Mouse (Mus musculus) ES-E14 (cell line): Measurements from ENCODE around the gene Gnai2. TPM values are rescaled to one million over a fixed set of nuclear protein-coding genes. Genes with fewer than 3 reads are reported as not detected.

Source experiments
- DNase-seq: peaks from one replicate; pipeline ENCODE4 v3.0.0-alpha.2; 2013; ENCODE audit warnings: low read depth, low spot score
- H3K27ac ChIP-seq: 2 replicates; pipeline ENCODE4 v1.5.1; 2012; ENCODE audit warnings: low read depth, mild to moderate bottlenecking, low read length, moderate library complexity, mixed read lengths; ENCODE audit not compliant: poor library complexity, insufficient read depth, severe bottlenecking
- H3K36me3 ChIP-seq: 2 replicates; pipeline ENCODE4 v1.6.1; 2012; ENCODE audit warnings: mild to moderate bottlenecking, low read length, moderate library complexity, mixed read lengths; ENCODE audit not compliant: control insufficient read depth, poor library complexity, insufficient read depth, severe bottlenecking
- H3K4me1 ChIP-seq, 2 experiments: fragments of 150-350 bp in 1 of 2; sonication (generic) in 1 of 2; 2 replicates each; pipeline ENCODE4 v1.6.1; 2012; ENCODE audit warnings: low read length in 2 of 2, mild to moderate bottlenecking in 1 of 2, mixed read lengths in 1 of 2; ENCODE audit not compliant: control insufficient read depth in 2 of 2, insufficient read depth in 2 of 2, poor library complexity in 1 of 2
- H3K4me3 ChIP-seq, 2 experiments: fragments of 150-350 bp in 1 of 2; sonication (generic) in 1 of 2; 2 replicates each; pipeline ENCODE4 v1.5.1; 2012; ENCODE audit warnings: low read length in 2 of 2, low read depth in 1 of 2, mild to moderate bottlenecking in 1 of 2, mixed read lengths in 1 of 2; ENCODE audit not compliant: insufficient read depth in 1 of 2, poor library complexity in 1 of 2, severe bottlenecking in 1 of 2
- H3K9ac ChIP-seq: 2 replicates; pipeline ENCODE4 v1.6.1; 2012; ENCODE audit warnings: low read depth, mild to moderate bottlenecking, low read length, mixed read lengths; ENCODE audit not compliant: poor library complexity, insufficient read depth, severe bottlenecking
- H3K9me3 ChIP-seq: fragments of 150-350 bp; sonication (generic); 2 replicates; pipeline ENCODE4 v1.6.1; 2012; ENCODE audit warnings: low read depth, mild to moderate bottlenecking, low read length; ENCODE audit not compliant: control insufficient read depth, insufficient read depth
- CHD2 ChIP-seq: IDR thresholded peaks from 2 replicates; pipeline ENCODE4 v1.6.1; 2014; ENCODE audit warnings: mild to moderate bottlenecking, low read depth, low read length, inconsistent platforms
- HCFC1 ChIP-seq: IDR thresholded peaks from 2 replicates; pipeline ENCODE4 v1.6.1; 2012; ENCODE audit warnings: low read length, inconsistent platforms, borderline replicate concordance; ENCODE audit not compliant: insufficient read depth
- MAFK ChIP-seq: IDR thresholded peaks from 2 replicates; pipeline ENCODE4 v1.6.1; 2014; ENCODE audit warnings: mild to moderate bottlenecking, low read depth, low read length, inconsistent platforms; ENCODE audit not compliant: insufficient read depth
- ZC3H11A ChIP-seq: IDR thresholded peaks from 2 replicates; pipeline ENCODE4 v1.6.1; 2012; ENCODE audit warnings: low read depth, mild to moderate bottlenecking, inconsistent platforms, low read length, borderline replicate concordance
- ZNF384 ChIP-seq: IDR thresholded peaks from 2 replicates; pipeline ENCODE4 v1.6.1; 2012; ENCODE audit warnings: low read depth, low read length, inconsistent platforms
- in situ Hi-C, 2 experiments: fragments of 600-800 bp; cut with MboI; formaldehyde crosslinking; loops; one replicate each; pipeline ENCODE4 v1.15.1; 2025; ENCODE audit warnings: low sequenced_read_pairs in 2 of 2, inconsistent platforms in 1 of 2; ENCODE audit not compliant: unreplicated experiment in 2 of 2
- total RNA-seq: library from RNA; depleted of rRNA; stranded (reverse); fragments of 300-350 nt; gene quantifications from 2 replicates; pipeline ENCODE4 v1.2.3, GENCODE M21; 2012

The Gnai2 gene
- total RNA-seq, 1 experiment = 178 TPM

GRCm38 (mm10) chr9:107609433-107609830 lies 25.7 kb downstream of the Gnai2 start:
- TF ChIP-seq ZC3H11A (no peak), CHD2 (no peak), ZNF384 (no peak), HCFC1 (no peak), MAFK (no peak)
- Histone ChIP-seq H3K9me3 (no peaks in the 10 kb centered on the region), H3K4me3 (no peak overlapping the region), H3K9ac (no peak overlapping the region), H3K36me3 (no peaks in the 10 kb centered on the region), H3K27ac (no peak overlapping the region), H3K4me1 (peaks cover 6 to 48% of the 10 kb centered on the region in 2 experiments; a peak in 3 of 4 replicates)
- no peak for DNase-seq
- in situ Hi-C loops = no loop called here

DNA sequence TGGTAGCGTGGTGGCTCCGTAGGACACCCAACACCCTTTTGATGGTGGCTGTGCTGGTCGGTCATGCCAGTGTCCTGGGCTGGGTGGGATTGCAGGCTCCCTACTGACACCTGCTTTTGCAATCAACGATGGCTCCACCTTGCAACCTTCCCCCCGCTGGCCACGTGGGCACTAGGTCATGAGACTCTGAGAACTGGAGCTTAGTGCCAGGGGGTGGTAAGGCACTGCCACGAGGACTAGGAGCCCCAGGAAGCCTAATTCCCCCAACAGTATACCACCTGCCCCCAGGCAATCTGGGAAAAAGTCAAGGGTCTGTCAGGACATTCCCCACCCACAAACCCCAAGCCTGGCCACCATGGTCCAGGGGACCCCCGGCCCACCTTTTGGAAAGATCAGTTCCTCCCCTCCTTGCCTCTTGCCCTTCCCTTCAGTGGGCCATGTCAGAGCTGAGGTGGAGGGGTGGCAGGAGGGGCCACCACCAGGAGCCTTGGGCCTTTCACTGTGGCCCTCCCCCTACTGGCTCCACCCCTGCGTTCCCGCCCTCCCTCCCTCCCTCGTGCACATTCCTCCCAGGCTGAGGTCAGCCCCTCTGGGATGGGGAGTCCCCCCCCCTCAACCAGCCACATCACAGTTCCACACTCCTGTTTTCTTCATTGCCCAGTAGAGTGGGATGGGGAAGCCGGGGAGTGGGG lies 26.3 kb downstream of the Gnai2 start, which contains the start of gene Sema3b:
Sema3b (minus strand) TSS at position 489 of the 692 bp plus-strand sequence.
- no peak within 1 kb of the TSS for H3K9ac ChIP-seq
- DNase-seq = no peak
- no peak within 1 kb of the TSS for H3K27ac ChIP-seq
- H3K9me3 ChIP-seq = no peaks in the 10 kb centered on the region
- H3K36me3 ChIP-seq = no peaks in the 10 kb centered on the region
- no peak within 1 kb of the TSS for H3K4me3 ChIP-seq
- in situ Hi-C loops = no loop called here
- peaks cover 6 to 51% of the 10 kb centered on the region in 2 experiments; a peak in 3 of 4 replicates for H3K4me1 ChIP-seq
- TF ChIP-seq ZC3H11A (no peak), MAFK (no peak), ZNF384 (no peak), CHD2 (no peak), HCFC1 (no peak)

DNA sequence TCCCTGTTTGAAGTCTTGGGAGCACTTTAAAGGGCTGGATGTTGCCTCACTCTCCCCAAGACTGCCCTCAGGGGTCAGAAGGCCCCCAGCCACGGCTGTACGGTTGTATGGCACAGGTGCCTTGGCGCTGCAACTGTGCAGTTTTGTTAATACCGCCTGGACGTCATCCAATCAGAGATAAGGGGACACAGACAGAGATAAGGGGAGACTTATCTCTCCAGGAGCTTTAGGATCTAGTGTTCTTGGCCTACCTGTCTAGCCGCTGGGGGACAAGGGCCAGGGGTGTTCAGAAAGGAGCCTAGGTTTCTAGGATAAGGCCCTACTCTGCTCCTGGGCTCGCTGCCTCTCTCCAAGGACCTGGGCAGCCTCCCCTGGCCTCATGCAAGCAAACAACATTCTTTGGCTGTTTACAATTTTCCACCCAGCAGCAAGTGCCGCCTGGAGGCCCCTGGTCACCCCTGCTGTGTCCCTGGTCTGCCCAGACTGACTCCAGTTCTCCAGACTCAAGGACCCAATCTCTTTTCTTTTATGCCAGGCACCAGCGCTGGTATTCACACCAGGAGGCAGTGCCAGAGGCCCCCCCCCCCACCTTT lies 27.4 kb downstream of the Gnai2 start:
- DNase-seq = no peak
- Histone ChIP-seq H3K4me3 (no peak overlapping the region), H3K4me1 (peaks cover 6 to 51% of the 10 kb centered on the region in 2 experiments; a peak in 3 of 4 replicates), H3K36me3 (no peaks in the 10 kb centered on the region), H3K9me3 (no peaks in the 10 kb centered on the region), H3K27ac (no peak overlapping the region), H3K9ac (no peak overlapping the region)
- in situ Hi-C loops = no loop called here
- TF ChIP-seq HCFC1 = no peak
- TF ChIP-seq ZC3H11A = no peak
- TF ChIP-seq CHD2 = no peak
- TF ChIP-seq ZNF384 = no peak
- TF ChIP-seq MAFK = no peak

DNA sequence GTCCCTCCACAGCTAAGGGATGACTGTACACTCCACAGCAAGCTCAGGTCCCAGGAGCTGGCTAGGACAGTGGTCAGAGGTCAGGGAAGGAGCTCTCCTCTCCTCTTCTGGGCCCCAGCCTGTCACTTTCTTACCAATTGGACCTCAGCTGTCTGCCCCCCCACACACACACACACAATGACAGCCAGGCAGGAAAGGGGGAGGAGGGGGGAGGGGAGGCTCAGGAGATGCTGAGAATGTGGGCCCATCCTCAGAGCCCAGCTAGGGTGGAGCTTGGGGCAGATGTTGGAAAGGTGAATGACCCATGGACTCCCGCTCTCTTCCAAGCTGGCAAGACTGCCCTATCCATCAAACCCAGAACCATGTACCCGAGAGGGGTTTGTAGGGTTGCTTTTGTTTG lies 28.1 kb downstream of the Gnai2 start:
- Histone ChIP-seq H3K4me3 (no peak overlapping the region), H3K27ac (no peak overlapping the region), H3K36me3 (no peaks in the 10 kb centered on the region), H3K9ac (no peak overlapping the region), H3K9me3 (no peaks in the 10 kb centered on the region), H3K4me1 (peaks cover 6 to 50% of the 10 kb centered on the region in 2 experiments; a peak in 3 of 4 replicates)
- DNase-seq = no peak
- in situ Hi-C loops = no loop called here
- TF ChIP-seq CHD2 (no peak), ZNF384 (no peak), ZC3H11A (no peak), HCFC1 (no peak), MAFK (no peak)
